Mouse (Mus musculus): ENCODE measurements around the gene Strada. TPM values are rescaled to one million over a fixed set of nuclear protein-coding genes. Genes with fewer than 3 reads are reported as not detected.

Strada gene
- total and polyA plus RNA-seq, 2 experiments from 2014 or later, result 12.6 to 18.7 TPM

DNA sequence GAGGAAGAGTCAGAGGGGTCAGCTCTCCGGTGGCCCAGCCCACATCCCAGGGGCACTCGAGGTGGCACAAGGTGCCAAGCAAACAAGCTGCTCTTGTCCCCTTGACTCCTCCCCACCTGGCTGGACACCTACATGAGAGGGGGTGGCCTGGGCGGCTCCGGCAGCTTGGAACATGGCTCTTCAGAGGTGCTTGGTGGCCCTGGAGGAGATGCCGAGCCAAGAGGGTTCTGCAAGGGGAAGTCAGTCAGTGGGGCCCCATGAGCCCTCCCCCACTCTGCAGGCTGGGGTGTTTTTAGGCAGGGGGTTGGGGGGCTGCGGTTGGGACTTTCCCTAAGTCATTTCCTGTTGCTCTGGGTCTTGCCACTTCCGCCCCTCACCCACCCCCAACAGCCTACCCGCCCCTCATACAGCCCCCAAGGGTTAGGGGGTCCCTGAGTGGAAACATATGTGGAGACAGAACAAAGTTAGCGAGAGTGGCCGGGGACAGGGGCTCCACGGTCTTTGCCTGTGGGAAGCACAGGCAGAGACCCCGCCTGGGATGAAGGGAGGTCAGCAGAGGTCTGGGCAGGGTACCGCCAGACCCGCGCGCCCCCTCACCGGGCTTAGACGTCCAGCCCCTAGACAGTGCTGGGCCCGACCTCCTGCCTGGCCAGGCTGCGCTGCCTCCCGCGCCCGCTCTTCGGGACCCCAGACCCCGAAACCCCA, 42.6 kb downstream of the Strada start:
- no peak for DNase-seq (ENCODE audit: low spot score)
- Histone ChIP-seq H3K4me3 (ENCODE audit: low read depth, low read length) (peak overlapping the region; percentile 82), H3K27ac (ENCODE audit: low read depth) (peak overlapping the region; percentile 82), H3K9ac (replicated peaks; ENCODE audit: low read depth, low read length) (peak overlapping the region; percentile 88), H3K36me3 (replicated peaks; ENCODE audit: control insufficient read depth, insufficient read depth, low read length) (peaks cover 25% of the 10 kb centered on the region), H3K4me2 (ENCODE audit: low read depth, low read length) (peak overlapping the region; percentile 97), H3K4me1 (ENCODE audit: control insufficient read depth, insufficient read depth) (no peaks in the 10 kb centered on the region), H3K27me3 (ENCODE audit: control insufficient read depth, insufficient read depth, low read length) (no peaks in the 10 kb centered on the region), H3K9me3 (replicated peaks; ENCODE audit: control insufficient read depth, low read length) (no peaks in the 10 kb centered on the region)
- ATAC-seq (ENCODE audit: insufficient read depth, low read depth), result 0 out of 2 replicates have a peak, but pooled peaks have one; percentile 4
- no peak for TF ChIP-seq CTCF (IDR thresholded peaks at IDR 0.05; ENCODE audit: low read depth)
- no peak for TF ChIP-seq EP300 (IDR thresholded peaks at IDR 0.05; ENCODE audit: low read depth)
- 5% methylated on average over 21 of the region's 25 CpGs for WGBS

GRCm38 (mm10) chr11:106158930-106159215, 43.1 kb downstream of the Strada start:
- Histone ChIP-seq H3K4me2 (ENCODE audit: low read depth, low read length) (peak overlapping the region; percentile 97), H3K9ac (replicated peaks; ENCODE audit: low read depth, low read length) (peak overlapping the region; percentile 88; the same call in 1 of the 2 replicates), H3K4me3 (ENCODE audit: low read depth, low read length) (peak overlapping the region; percentile 82), H3K4me1 (ENCODE audit: control insufficient read depth, insufficient read depth) (no peaks in the 10 kb centered on the region), H3K9me3 (replicated peaks; ENCODE audit: control insufficient read depth, low read length) (no peaks in the 10 kb centered on the region), H3K36me3 (replicated peaks; ENCODE audit: control insufficient read depth, insufficient read depth, low read length) (peaks cover 27% of the 10 kb centered on the region), H3K27ac (ENCODE audit: low read depth) (peak overlapping the region; percentile 82; the same call in 1 of the 2 replicates), H3K27me3 (ENCODE audit: control insufficient read depth, insufficient read depth, low read length) (no peaks in the 10 kb centered on the region)
- DNase-seq (ENCODE audit: low spot score) (no peak), ATAC-seq (ENCODE audit: insufficient read depth, low read depth) (no peak)
- WGBS, result 62% methylated on average over 5 of the region's 9 CpGs
- TF ChIP-seq EP300 (IDR thresholded peaks at IDR 0.05; ENCODE audit: low read depth) (no peak), CTCF (IDR thresholded peaks at IDR 0.05; ENCODE audit: low read depth) (no peak)

DNA sequence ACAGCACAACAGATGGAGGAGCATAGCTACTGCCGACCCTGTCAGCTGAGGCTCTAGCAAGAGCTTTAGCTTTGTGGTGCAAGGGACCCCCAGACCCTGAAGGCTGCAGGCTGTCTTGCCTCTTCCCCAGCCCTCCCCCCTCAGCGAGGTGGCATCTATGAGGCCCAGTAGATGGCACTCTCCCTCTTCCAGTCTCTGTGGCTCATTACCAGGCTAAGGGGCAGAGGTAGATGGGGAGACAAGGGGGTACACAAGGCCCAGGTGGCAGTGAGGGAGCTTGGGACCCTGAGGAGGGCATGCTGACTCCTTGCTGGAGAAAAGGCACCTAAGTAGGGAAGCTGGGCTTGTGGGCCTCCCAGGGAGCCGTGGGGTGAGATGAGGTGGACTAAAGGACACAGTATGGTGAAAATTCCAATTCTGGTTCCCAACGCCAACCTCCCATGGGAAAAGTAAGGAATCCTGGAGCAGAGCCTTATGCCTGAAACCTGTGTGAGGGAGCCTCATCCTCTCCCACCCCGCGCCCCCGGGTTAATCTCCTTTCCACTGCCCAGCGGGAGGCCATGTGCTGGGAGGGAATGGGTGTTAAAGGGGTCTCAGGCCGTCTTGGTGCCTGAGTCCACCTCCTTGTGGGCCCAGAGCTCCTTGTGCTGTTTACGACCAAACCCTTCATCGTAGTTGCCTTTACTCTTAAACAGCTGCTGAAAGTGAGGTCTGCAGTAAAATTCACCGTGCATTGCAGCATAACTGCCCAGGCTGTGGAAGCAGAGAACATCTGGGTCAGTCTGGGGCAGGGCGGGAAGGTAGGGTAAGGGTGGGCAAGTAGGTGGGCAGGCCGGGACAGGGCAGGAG, 43.7 kb downstream of the Strada start:
- Histone ChIP-seq H3K9ac (replicated peaks; ENCODE audit: low read depth, low read length) (no peak overlapping the region), H3K27ac (ENCODE audit: low read depth) (no peak overlapping the region; the same call in 1 of the 2 replicates), H3K4me1 (ENCODE audit: control insufficient read depth, insufficient read depth) (no peaks in the 10 kb centered on the region), H3K4me3 (ENCODE audit: low read depth, low read length) (peak overlapping the region; percentile 82), H3K27me3 (ENCODE audit: control insufficient read depth, insufficient read depth, low read length) (no peaks in the 10 kb centered on the region), H3K4me2 (ENCODE audit: low read depth, low read length) (peak overlapping the region; percentile 97), H3K36me3 (replicated peaks; ENCODE audit: control insufficient read depth, insufficient read depth, low read length) (peaks cover 33% of the 10 kb centered on the region), H3K9me3 (replicated peaks; ENCODE audit: control insufficient read depth, low read length) (no peaks in the 10 kb centered on the region)
- no peak for DNase-seq (ENCODE audit: low spot score)
- no peak for ATAC-seq (ENCODE audit: insufficient read depth, low read depth)
- WGBS, result 55% methylated on average over 14 of the region's 14 CpGs
- TF ChIP-seq EP300 (IDR thresholded peaks at IDR 0.05; ENCODE audit: low read depth) (no peak), CTCF (IDR thresholded peaks at IDR 0.05; ENCODE audit: low read depth) (peak; percentile 59)

GRCm38 (mm10) chr11:106157154-106157553, 44.8 kb downstream of the Strada start:
- no peaks in the 10 kb centered on the region for H3K9me3 ChIP-seq (replicated peaks; ENCODE audit: control insufficient read depth, low read length)
- H3K4me3 ChIP-seq (ENCODE audit: low read depth, low read length), result no peak overlapping the region
- peaks cover 45% of the 10 kb centered on the region for H3K36me3 ChIP-seq (replicated peaks; ENCODE audit: control insufficient read depth, insufficient read depth, low read length)
- H3K9ac ChIP-seq (replicated peaks; ENCODE audit: low read depth, low read length), result no peak overlapping the region
- 76% methylated on average over 7 of the region's 7 CpGs for WGBS
- H3K27ac ChIP-seq (ENCODE audit: low read depth), result no peak overlapping the region
- ATAC-seq (ENCODE audit: insufficient read depth, low read depth) (no peak), DNase-seq (ENCODE audit: low spot score) (no peak)
- H3K4me2 ChIP-seq (ENCODE audit: low read depth, low read length), result no peak overlapping the region
- H3K27me3 ChIP-seq (ENCODE audit: control insufficient read depth, insufficient read depth, low read length), result no peaks in the 10 kb centered on the region
- TF ChIP-seq CTCF (IDR thresholded peaks at IDR 0.05; ENCODE audit: low read depth) (no peak), EP300 (IDR thresholded peaks at IDR 0.05; ENCODE audit: low read depth) (no peak)
- H3K4me1 ChIP-seq (ENCODE audit: control insufficient read depth, insufficient read depth), result no peaks in the 10 kb centered on the region

DNA sequence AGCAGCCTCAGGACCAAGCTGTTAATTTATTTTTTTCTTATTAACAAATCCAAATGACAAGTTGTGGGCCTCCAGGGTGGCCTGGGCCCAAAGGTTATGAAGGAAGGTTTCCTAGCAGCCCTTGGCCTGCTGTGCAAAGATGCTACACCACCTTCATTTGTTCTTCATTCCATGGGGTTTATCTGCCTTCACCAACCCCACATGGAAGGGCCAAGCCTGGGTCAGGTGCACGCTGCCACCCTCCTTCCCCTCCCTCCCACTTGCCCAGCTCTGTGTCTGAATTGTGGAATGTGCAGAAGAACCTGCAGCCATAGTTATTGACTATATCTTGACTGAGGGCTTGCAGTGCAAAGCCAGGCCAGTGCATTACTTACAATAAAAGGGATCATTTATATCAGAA, 45.7 kb downstream of the Strada start:
- H3K36me3 ChIP-seq (replicated peaks; ENCODE audit: control insufficient read depth, insufficient read depth, low read length), result peaks cover 54% of the 10 kb centered on the region

More for the DNA sequence above, 45.7 kb downstream of the Strada start:
- no peak overlapping the region for H3K27ac ChIP-seq (ENCODE audit: low read depth)
- DNase-seq (ENCODE audit: low spot score) (no peak), ATAC-seq (ENCODE audit: insufficient read depth, low read depth) (no peak)
- no peaks in the 10 kb centered on the region for H3K27me3 ChIP-seq (ENCODE audit: control insufficient read depth, insufficient read depth, low read length)
- 77% methylated on average over 1 of the region's 1 CpGs for WGBS
- no peak overlapping the region for H3K9ac ChIP-seq (replicated peaks; ENCODE audit: low read depth, low read length)
- no peak overlapping the region for H3K4me2 ChIP-seq (ENCODE audit: low read depth, low read length)
- H3K9me3 ChIP-seq (replicated peaks; ENCODE audit: control insufficient read depth, low read length), result no peaks in the 10 kb centered on the region
- TF ChIP-seq EP300 (IDR thresholded peaks at IDR 0.05; ENCODE audit: low read depth) (no peak), CTCF (IDR thresholded peaks at IDR 0.05; ENCODE audit: low read depth) (no peak)
- no peak overlapping the region for H3K4me3 ChIP-seq (ENCODE audit: low read depth, low read length)
- H3K4me1 ChIP-seq (ENCODE audit: control insufficient read depth, insufficient read depth), result no peaks in the 10 kb centered on the region
